Mouse (Mus musculus) neural tube, embryonic 13.5 days (tissue): ENCODE results near the gene Nabp2. TPM values are rescaled to one million over a fixed set of nuclear protein-coding genes. Genes with fewer than 3 reads are reported as not detected.
A peak's percentile ranks its signal among the peaks of the same experiment; 100 is the strongest.

Experiments
- ATAC-seq: fragments of 200-750 bp; cut with Nextera tagmentation; 2 replicates; pipeline ENCODE4 v1.8.0; 2017; ENCODE audit warnings: low read depth, mild to moderate bottlenecking, moderate TSS enrichment, moderate library complexity
- H3K27ac ChIP-seq: fragments of 300-500 bp; sonication (generic); replicated peaks from 2 replicates; pipeline ENCODE4 v1.5.1; 2015; ENCODE audit warnings: moderate library complexity, mild to moderate bottlenecking, inconsistent platforms
- H3K27me3 ChIP-seq: fragments of 300-500 bp; sonication (generic); 2 replicates; pipeline ENCODE4 v1.6.1; 2015; ENCODE audit warnings: mild to moderate bottlenecking, inconsistent platforms
- H3K36me3 ChIP-seq: fragments of 300-500 bp; sonication (generic); 2 replicates; pipeline ENCODE4 v1.6.1; 2015; ENCODE audit warnings: mild to moderate bottlenecking, inconsistent platforms
- H3K4me1 ChIP-seq: fragments of 300-500 bp; sonication (generic); replicated peaks from 2 replicates; pipeline ENCODE4 v1.6.1; 2015; ENCODE audit warnings: inconsistent platforms
- H3K4me2 ChIP-seq: fragments of 300-500 bp; sonication (generic); 2 replicates; pipeline ENCODE4 v1.6.1; 2015; ENCODE audit warnings: inconsistent platforms, mild to moderate bottlenecking, moderate library complexity
- H3K4me3 ChIP-seq: fragments of 300-500 bp; sonication (generic); 2 replicates; pipeline ENCODE4 v1.5.1; 2015; ENCODE audit warnings: mild to moderate bottlenecking, inconsistent platforms
- H3K9ac ChIP-seq: fragments of 300-500 bp; sonication (generic); 2 replicates; pipeline ENCODE4 v1.6.1; 2015; ENCODE audit warnings: moderate library complexity, mild to moderate bottlenecking, inconsistent platforms
- H3K9me3 ChIP-seq: fragments of 300-500 bp; sonication (generic); 2 replicates; pipeline ENCODE4 v1.6.1; 2016; ENCODE audit warnings: inconsistent platforms
- WGBS: fragments of 180-500 bp; shearing (Covaris S2); methylation state at CpG from one replicate; pipeline ENCODE4 v1.1.7; 2015; 5-methylcytosine and 5-hydroxymethylcytosine counted together
- polyA plus RNA-seq: library from polyadenylated mRNA; unstranded; fragments of >200 nt; fragmentation: Nextera tagmentation; extraction: Ambion mirVana; gene quantifications from 2 replicates; pipeline ENCODE4 v1.2.1, GENCODE M21; 2015

Nabp2 gene
- polyA plus RNA-seq = 124 and 129 TPM in 2 replicates

DNA sequence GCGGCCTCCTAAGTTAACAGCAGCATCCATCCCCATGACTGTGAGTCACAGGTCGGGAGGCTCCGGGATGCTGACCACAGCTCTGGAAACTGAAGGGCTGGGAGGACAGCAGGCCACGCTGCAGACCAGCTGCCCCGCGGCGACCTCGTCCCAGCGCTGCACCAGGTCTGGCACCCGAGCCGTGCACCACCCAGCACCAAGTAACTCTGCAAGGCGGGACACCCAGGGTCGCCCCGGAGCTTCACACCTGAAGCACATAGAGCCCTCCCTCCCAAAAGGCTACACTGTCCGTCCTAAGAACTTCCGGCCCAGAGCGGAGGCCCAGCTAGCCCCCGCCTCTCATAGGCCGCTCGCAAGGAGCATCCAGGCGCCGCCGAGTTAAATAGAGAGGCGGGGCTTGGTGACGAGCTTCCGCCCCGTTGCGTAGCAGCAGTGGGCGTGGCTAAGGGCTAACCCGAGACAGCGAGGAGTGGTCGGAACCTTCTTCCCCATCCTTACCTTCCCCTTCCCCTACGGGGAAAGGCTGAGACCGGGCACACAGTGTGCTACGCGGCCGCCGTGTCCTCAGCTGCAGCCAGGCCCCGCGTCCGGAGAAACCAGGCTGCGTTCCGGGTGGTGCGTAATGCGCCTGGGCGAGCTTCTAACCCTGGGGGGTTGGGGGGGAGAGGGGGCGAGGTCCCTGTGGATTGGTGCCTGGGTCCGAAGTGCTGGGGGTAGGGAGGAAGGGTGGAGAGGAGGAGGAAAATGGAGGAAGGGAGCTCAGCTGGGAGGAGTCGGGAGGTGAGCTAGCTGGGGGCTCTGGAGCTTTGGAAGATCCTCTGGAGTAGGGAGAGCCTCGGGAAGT, at the start of gene Nabp2, which contains the start of gene Rnf41:
Gene Nabp2 (minus strand): TSS at position 282 of the 844 bp plus-strand sequence.
Gene Rnf41 (plus strand): TSS at position 447 of the 844 bp plus-strand sequence.
- H3K4me2 ChIP-seq = peak within 1 kb of the TSS; percentile 90
- peak within 1 kb of the TSS; percentile 97 for H3K27ac ChIP-seq
- peak; percentile 86 for ATAC-seq
- H3K36me3 ChIP-seq = peaks cover 40% of the 10 kb centered on the region
- H3K9me3 ChIP-seq = no peaks in the 10 kb centered on the region
- peak within 1 kb of the TSS; percentile 93 for H3K9ac ChIP-seq
- under 1% methylated on average over 50 of the region's 50 CpGs for WGBS
- peaks cover 57% of the 10 kb centered on the region for H3K4me1 ChIP-seq
- H3K4me3 ChIP-seq = peak within 1 kb of the TSS; percentile 92
- no peaks in the 10 kb centered on the region for H3K27me3 ChIP-seq

DNA sequence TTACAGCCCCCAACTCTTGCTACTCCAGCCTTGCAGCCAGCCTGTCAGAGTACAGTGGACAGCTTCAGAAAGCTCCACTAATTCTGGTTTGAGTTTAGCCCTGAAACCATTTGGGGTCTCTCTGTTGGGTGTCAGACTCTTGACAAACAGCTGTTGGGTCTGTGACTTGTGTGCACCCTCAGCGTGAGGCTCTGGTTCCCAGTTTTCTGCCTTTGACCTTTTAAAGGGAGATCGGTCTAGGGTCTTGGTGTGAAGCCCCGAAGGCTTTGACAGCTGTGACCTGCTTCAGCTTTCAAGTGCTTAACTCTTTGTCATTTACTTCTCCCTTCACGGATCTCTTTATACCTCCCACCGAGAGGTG, 49.0 kb upstream of the Nabp2 start:
- no peaks in the 10 kb centered on the region for H3K27me3 ChIP-seq
- peak overlapping the region; percentile 94 for H3K9ac ChIP-seq
- 1% methylated on average over 5 of the region's 5 CpGs for WGBS
- peak overlapping the region; percentile 66 for H3K4me3 ChIP-seq
- peaks cover 39% of the 10 kb centered on the region for H3K36me3 ChIP-seq
- peaks cover 14% of the 10 kb centered on the region for H3K4me1 ChIP-seq
- no peak for ATAC-seq
- H3K9me3 ChIP-seq = no peaks in the 10 kb centered on the region
- H3K4me2 ChIP-seq = peak overlapping the region; percentile 87
- H3K27ac ChIP-seq = peak overlapping the region; percentile 96

DNA sequence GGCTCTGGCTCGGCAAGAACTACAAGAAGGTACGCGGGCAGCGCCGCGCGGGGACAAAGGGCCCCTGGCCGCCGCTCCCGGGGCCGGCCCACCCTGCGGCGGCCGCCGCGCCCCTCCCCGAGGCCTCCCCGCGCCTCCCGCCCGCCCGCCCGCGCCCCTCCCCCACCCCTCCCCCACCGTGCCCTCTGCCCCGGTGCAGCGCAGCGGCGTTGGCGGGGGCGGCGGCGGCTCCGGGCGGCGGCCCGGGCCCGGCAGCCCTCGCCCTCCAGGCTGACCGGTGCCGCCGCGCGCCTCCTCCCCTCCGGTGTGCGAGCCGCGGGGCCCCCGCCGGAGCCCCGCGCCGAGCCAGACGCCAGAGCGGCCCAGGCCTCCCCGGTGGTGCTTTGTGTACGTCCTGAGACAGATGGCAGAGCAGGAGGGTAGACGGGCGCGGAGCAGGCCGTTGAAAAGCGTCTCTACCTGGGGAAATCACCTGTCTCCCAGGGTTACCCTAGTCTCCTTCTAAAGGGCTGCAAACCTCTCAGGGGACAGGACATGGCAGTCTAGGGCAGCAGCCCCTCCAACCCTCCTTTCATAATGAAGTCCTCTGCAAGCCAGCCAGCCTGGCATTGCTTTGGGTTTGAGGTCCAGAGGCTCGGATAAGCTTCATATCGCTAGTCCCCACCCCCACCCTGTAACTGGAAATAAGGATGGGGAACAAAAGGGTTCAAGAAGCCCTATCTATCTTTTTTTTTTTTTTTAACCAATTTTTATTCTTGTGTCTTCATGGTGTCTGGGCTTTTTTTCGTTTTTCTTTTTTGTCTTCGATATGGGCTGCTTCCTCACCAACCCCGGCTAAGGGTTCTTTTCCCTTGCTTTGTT, 48.3 kb upstream of the Nabp2 start:
- peaks cover 14% of the 10 kb centered on the region for H3K4me1 ChIP-seq
- peak overlapping the region; percentile 87 for H3K4me2 ChIP-seq
- peak overlapping the region; percentile 66 for H3K4me3 ChIP-seq
- ATAC-seq = peak; percentile 49
- H3K27me3 ChIP-seq = no peaks in the 10 kb centered on the region
- H3K9me3 ChIP-seq = no peaks in the 10 kb centered on the region
- WGBS = under 1% methylated on average over 28 of the region's 67 CpGs
- peak overlapping the region; percentile 94 for H3K9ac ChIP-seq
- H3K27ac ChIP-seq = peak overlapping the region; percentile 96
- H3K36me3 ChIP-seq = peaks cover 33% of the 10 kb centered on the region

DNA sequence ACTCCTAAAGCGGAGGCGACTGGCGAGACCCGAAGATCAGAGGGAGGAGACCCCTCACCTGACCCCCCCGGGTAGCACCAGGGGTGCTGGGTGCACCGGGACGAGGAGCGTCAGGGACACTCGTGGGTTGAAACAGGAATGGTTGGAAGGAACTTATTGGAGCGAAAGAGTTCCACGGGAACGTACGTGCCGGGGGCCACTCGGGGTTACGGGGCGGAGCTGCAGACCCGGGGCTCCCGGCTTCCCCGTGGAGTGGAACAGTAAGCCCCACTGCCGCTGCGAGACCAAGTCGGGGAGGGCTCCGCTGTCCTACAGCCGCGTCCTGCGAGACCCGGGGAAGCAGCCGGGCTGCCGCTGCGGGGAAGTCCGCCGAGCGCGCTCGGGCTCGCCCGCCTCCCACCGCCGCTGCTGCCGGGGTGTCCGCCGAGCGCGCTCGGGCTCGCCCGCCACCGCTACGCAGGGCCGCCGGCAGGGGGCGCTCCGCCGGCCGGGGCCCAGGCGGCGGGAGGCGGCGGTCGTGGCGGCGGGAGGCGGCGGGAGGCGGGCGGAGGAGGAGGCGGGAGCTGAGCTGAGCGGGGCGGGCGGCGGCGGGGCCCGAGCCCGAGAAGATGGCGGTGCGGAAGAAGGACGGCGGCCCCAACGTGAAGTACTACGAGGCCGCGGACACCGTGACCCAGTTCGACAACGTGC, 47.6 kb upstream of the Nabp2 start, which contains the start of gene Smarcc2:
Gene Smarcc2 (plus strand): TSS at position 530 of the 690 bp plus-strand sequence.
- Histone ChIP-seq H3K4me2 (peak within 1 kb of the TSS; percentile 87), H3K4me1 (peaks cover 14% of the 10 kb centered on the region), H3K4me3 (peak within 1 kb of the TSS; percentile 66), H3K36me3 (peaks cover 25% of the 10 kb centered on the region), H3K9me3 (no peaks in the 10 kb centered on the region), H3K9ac (peak within 1 kb of the TSS; percentile 94), H3K27ac (peak within 1 kb of the TSS; percentile 96), H3K27me3 (no peaks in the 10 kb centered on the region)
- under 1% methylated on average over 81 of the region's 86 CpGs for WGBS
- peak; percentile 74 for ATAC-seq

DNA sequence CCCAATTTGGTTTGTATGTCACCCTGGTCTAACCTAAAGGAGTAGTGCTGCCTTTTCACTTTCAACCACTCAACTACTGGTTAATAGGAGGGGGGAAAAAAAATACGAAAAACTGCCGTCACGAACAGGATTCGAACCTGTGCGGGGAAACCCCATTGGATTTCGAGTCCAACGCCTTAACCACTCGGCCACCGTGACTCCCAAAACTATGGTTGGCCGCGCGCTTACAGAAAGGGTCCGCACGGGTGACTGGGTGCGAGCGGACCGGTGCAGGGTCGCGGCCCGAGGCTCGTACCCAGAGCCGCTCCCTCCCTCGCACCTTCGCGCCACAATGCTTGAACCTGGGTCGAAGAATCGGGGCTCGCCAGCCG, 47.0 kb upstream of the Nabp2 start:
- H3K27me3 ChIP-seq = no peaks in the 10 kb centered on the region
- WGBS = 2% methylated on average over 29 of the region's 29 CpGs
- peak; percentile 75 for ATAC-seq

DNA sequence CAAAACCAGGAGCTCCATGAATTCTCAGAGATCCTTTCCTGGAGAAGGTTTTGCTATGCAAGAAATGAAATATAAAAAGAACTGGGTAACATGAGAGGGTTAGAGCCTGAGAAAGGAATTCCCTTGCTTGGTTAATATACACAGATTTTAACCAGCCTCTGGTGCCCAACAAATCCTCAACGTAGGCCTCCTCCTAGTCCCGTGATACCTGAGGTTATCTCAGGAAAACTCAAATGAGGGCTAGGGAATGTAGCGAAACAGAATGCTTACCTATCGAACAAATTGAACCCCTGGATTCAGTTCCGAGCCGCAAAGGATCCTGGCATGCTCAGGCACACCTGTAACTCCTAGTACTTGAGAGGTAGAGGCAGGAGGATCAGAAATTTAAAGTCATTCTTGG, 46.4 kb upstream of the Nabp2 start:
- Histone ChIP-seq H3K27me3 (no peaks in the 10 kb centered on the region), H3K4me3 (peak overlapping the region; percentile 66; the same call in 1 of the 2 replicates), H3K9ac (no peak overlapping the region), H3K9me3 (no peaks in the 10 kb centered on the region), H3K4me2 (peak overlapping the region; percentile 87; the same call in 1 of the 2 replicates), H3K4me1 (peaks cover 14% of the 10 kb centered on the region), H3K27ac (no peak overlapping the region), H3K36me3 (peaks cover 14% of the 10 kb centered on the region)
- 89% methylated on average over 6 of the region's 6 CpGs for WGBS
- no peak for ATAC-seq

More for the DNA sequence above, 47.0 kb upstream of the Nabp2 start:
- Histone ChIP-seq H3K4me2 (peak overlapping the region; percentile 87), H3K27ac (peak overlapping the region; percentile 96), H3K4me1 (peaks cover 14% of the 10 kb centered on the region), H3K9me3 (no peaks in the 10 kb centered on the region), H3K36me3 (peaks cover 20% of the 10 kb centered on the region), H3K9ac (peak overlapping the region; percentile 94), H3K4me3 (peak overlapping the region; percentile 66)

DNA sequence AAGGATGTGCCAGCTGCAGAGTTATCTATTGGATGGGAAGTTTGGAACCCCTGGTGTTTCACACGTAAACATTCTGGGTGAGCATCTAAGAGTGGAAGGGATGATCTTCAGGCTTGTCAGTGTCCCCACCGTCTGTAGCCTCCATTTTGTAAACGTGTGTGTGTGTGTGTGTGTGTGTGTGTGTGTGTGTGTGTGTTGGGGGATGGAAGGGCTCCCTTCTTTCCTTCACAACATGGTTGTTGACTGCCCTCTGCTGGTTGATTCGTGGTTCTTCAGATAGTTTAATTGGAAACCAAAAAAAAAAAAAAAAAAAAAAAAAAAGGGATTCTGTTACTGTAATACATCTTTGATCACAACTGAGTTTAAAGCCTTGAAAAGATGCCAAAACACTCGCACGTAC, 44.0 kb upstream of the Nabp2 start:
- ATAC-seq = no peak
- Histone ChIP-seq H3K9ac (no peak overlapping the region), H3K27ac (no peak overlapping the region), H3K4me1 (peaks cover 2% of the 10 kb centered on the region; the same call in 1 of the 2 replicates), H3K27me3 (no peaks in the 10 kb centered on the region), H3K4me2 (peak overlapping the region; percentile 31), H3K9me3 (no peaks in the 10 kb centered on the region), H3K4me3 (no peak overlapping the region), H3K36me3 (no peaks in the 10 kb centered on the region)
- WGBS = 1% methylated on average over 6 of the region's 6 CpGs

DNA sequence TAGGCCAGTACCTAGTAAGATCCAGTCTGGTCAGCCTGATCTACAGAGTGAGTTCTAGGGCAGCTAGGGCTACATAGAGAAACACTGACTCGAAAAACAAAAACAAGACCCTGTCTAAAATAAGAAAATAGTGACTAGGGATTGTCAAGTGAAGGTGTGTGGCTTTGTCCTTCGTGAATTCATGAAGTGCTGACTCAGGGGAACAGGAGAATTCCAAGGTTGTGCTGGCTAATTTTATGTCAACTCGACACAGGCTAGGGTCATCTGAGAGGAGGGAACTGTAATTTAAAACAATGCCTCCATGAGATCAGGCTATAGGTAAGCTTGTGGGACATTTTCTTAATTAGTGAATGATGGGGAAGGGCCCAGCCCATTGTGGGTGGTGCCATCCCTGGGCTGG, 43.2 kb upstream of the Nabp2 start:
- Histone ChIP-seq H3K36me3 (no peaks in the 10 kb centered on the region), H3K27me3 (no peaks in the 10 kb centered on the region), H3K4me2 (no peak overlapping the region), H3K27ac (no peak overlapping the region), H3K4me3 (no peak overlapping the region), H3K9ac (no peak overlapping the region), H3K4me1 (no peaks in the 10 kb centered on the region), H3K9me3 (no peaks in the 10 kb centered on the region)
- ATAC-seq = no peak
- WGBS = 80% methylated on average over 3 of the region's 3 CpGs

DNA sequence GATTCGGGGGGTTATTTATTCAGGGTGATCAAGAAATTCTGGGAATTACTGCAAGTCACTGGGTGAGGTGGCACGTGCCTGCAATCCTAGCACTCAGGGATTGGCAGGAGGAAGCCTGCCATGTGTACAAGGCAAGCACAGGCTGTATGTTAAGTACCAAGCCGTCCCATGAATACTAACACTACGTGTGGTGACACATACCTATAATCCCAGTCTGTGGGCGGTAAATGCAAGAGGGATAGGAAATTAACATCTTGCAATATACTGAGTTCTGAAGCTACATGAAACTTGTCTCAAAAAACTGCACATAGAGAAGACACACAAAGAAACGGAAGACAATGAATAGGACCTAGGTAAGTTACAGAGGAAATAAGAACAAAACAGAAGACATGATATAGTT, 39.7 kb upstream of the Nabp2 start:
- ATAC-seq = no peak
- H3K27me3 ChIP-seq = no peaks in the 10 kb centered on the region
- no peaks in the 10 kb centered on the region for H3K9me3 ChIP-seq
- no peak overlapping the region for H3K4me2 ChIP-seq
- no peak overlapping the region for H3K4me3 ChIP-seq
- WGBS = 87% methylated on average over 6 of the region's 6 CpGs
- no peaks in the 10 kb centered on the region for H3K4me1 ChIP-seq
- no peak overlapping the region for H3K27ac ChIP-seq
- H3K36me3 ChIP-seq = no peaks in the 10 kb centered on the region
- no peak overlapping the region for H3K9ac ChIP-seq

DNA sequence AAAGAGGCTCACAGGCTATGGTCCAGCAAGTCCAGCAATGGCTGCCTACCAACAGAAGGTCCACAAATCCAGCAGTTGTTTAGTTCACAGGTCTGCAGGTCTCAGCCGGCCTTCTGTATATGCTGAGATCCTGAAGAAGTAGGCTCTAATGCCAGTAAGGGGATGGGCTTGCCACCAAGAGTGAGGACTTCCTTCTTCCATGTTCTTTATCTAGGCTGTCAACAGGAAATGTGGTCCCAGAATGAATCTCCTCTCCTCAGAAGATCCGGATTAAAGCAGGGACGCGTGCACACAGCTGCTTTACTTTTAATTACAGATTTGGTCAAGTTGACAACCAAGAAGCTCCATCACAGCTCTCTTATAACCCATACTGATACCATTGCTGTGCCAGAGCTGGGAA, 34.1 kb upstream of the Nabp2 start:
- ATAC-seq = no peak
- Histone ChIP-seq H3K4me1 (no peaks in the 10 kb centered on the region), H3K9me3 (no peaks in the 10 kb centered on the region), H3K9ac (no peak overlapping the region), H3K36me3 (peaks cover 21% of the 10 kb centered on the region), H3K27me3 (no peaks in the 10 kb centered on the region), H3K4me2 (no peak overlapping the region), H3K4me3 (no peak overlapping the region), H3K27ac (no peak overlapping the region)
- 85% methylated on average over 4 of the region's 4 CpGs for WGBS

DNA sequence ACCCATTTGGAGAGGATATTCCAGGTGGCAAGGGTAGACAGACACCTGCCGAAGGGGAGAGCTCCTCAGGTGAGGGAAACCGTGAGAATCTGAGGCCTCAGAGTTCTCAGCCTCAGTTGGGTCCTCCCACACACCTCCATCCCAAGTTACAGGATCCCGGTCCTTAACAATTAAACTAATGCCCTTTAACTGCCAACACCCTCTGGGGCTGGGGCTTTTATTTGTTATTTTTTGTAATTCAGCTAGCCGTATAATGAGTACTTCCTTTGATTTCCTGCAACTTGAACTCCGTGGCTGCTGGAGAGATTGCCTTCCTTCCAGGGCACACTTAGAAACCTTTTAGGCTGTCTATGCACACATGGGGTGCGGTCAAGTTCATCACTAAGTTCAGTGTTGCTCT, 33.1 kb upstream of the Nabp2 start:
- H3K36me3 ChIP-seq = peaks cover 31% of the 10 kb centered on the region
- no peak for ATAC-seq
- H3K4me3 ChIP-seq = no peak overlapping the region
- no peaks in the 10 kb centered on the region for H3K4me1 ChIP-seq
- no peak overlapping the region for H3K9ac ChIP-seq
- H3K4me2 ChIP-seq = no peak overlapping the region
- no peak overlapping the region for H3K27ac ChIP-seq
- 74% methylated on average over 6 of the region's 6 CpGs for WGBS
- H3K27me3 ChIP-seq = no peaks in the 10 kb centered on the region
- no peaks in the 10 kb centered on the region for H3K9me3 ChIP-seq
